Comparison of ENCODE assay signal across 29 mouse cellular contexts in genomic region chr10:119960915-119961314, GRCm38 (mm10).
"Had no signal": no experiment of that assay in that cellular context is flagged by ENCODE, and none has a peak within 500 bp of the region (broad histone marks: within the 10 kb centered on the region; RNA-seq: fewer than 3 reads in every experiment).

No protein-coding gene starts in this region.

- H3K36me3 ChIP-seq: limb, embryonic 10.5 days; limb, embryonic 12.5 days; limb, embryonic 13.5 days; limb, embryonic 15.5 days; liver, embryonic 12.5 days; liver, embryonic 13.5 days; liver, embryonic 15.5 days; lung, embryonic 15.5 days; midbrain, embryonic 10.5 days; midbrain, embryonic 12.5 days; midbrain, embryonic 13.5 days; midbrain, embryonic 15.5 days had no signal

- H3K27ac ChIP-seq: limb, embryonic 10.5 days; limb, embryonic 12.5 days; limb, embryonic 13.5 days; limb, embryonic 15.5 days; liver, embryonic 12.5 days; liver, embryonic 13.5 days; liver, embryonic 14.5 days; liver, embryonic 15.5 days; lung, embryonic 15.5 days; macrophage; midbrain, embryonic 10.5 days; midbrain, embryonic 12.5 days; midbrain, embryonic 13.5 days; midbrain, embryonic 15.5 days had no signal

- H3K27me3 ChIP-seq: limb, embryonic 12.5 days; limb, embryonic 13.5 days; limb, embryonic 15.5 days; liver, embryonic 12.5 days; liver, embryonic 13.5 days; liver, embryonic 15.5 days; lung, embryonic 15.5 days; megakaryocyte, embryonic 14.5 days; midbrain, embryonic 12.5 days; midbrain, embryonic 13.5 days; midbrain, embryonic 15.5 days had no signal

- DNase-seq: left cerebral cortex, postnatal 4 days; liver; liver, embryonic 13.5 days; liver, postnatal 0 days; lung, adult 18-20 months; lung, adult 2 months; lung, embryonic 14.5 days; lung, postnatal 10 days; lung, postnatal 14 days; lung, postnatal 36 days; lung, postnatal 4 days; midbrain, embryonic 14.5 days had no signal

- H3K4me3 ChIP-seq: limb, embryonic 10.5 days; limb, embryonic 12.5 days; limb, embryonic 13.5 days; limb, embryonic 15.5 days; liver, embryonic 12.5 days; liver, embryonic 13.5 days; liver, embryonic 15.5 days; lung, embryonic 15.5 days; megakaryocyte, embryonic 14.5 days; midbrain, embryonic 10.5 days; midbrain, embryonic 12.5 days; midbrain, embryonic 13.5 days; midbrain, embryonic 15.5 days; myocyte had no signal

- H3K4me1 ChIP-seq: liver, embryonic 12.5 days; liver, embryonic 13.5 days; liver, embryonic 15.5 days; lung, embryonic 15.5 days; megakaryocyte, embryonic 14.5 days had no signal

- H3K9ac ChIP-seq: limb, embryonic 12.5 days; limb, embryonic 13.5 days; limb, embryonic 15.5 days; liver, embryonic 12.5 days; liver, embryonic 13.5 days; liver, embryonic 14.5 days; liver, embryonic 15.5 days; liver, postnatal 0 days; lung, embryonic 14.5 days; lung, embryonic 15.5 days; midbrain, embryonic 12.5 days; midbrain, embryonic 13.5 days; midbrain, embryonic 15.5 days had no signal

- H3K9me3 ChIP-seq: limb, embryonic 10.5 days; limb, embryonic 12.5 days; limb, embryonic 13.5 days; limb, embryonic 15.5 days; liver, embryonic 12.5 days; liver, embryonic 13.5 days; liver, embryonic 15.5 days; lung, embryonic 15.5 days; megakaryocyte, embryonic 14.5 days; midbrain, embryonic 10.5 days; midbrain, embryonic 12.5 days; midbrain, embryonic 13.5 days; midbrain, embryonic 15.5 days had no signal

- H3K4me2 ChIP-seq: limb, embryonic 12.5 days; limb, embryonic 13.5 days; limb, embryonic 15.5 days; liver, embryonic 11.5 days; liver, embryonic 12.5 days; liver, embryonic 13.5 days; liver, embryonic 15.5 days; lung, embryonic 14.5 days; lung, embryonic 15.5 days; midbrain, embryonic 11.5 days; midbrain, embryonic 12.5 days; midbrain, embryonic 13.5 days; midbrain, embryonic 15.5 days had no signal
